ENCODE assay signal across 18 mouse cellular contexts in genomic region chr11:86922029-86922428, GRCm38 (mm10).
"Had no signal": no experiment of that assay in that cellular context is flagged by ENCODE, and none has a peak within 500 bp of the region (broad histone marks: within the 10 kb centered on the region; RNA-seq: fewer than 3 reads in every experiment).

No protein-coding gene starts in this region.

- H3K36me3 ChIP-seq: lung, embryonic 15.5 days; midbrain, embryonic 13.5 days; midbrain, embryonic 15.5 days; neural tube, embryonic 13.5 days; neural tube, embryonic 15.5 days had no signal

- H3K9me3 ChIP-seq: lung, embryonic 15.5 days; megakaryocyte, embryonic 14.5 days; midbrain, embryonic 13.5 days; midbrain, embryonic 15.5 days; neural tube, embryonic 13.5 days; neural tube, embryonic 15.5 days had no signal

- ATAC-seq: liver, postnatal 0 days; lung, postnatal 0 days; midbrain, embryonic 13.5 days; midbrain, embryonic 15.5 days had no signal

- H3K4me2 ChIP-seq: lung, embryonic 15.5 days; midbrain, embryonic 11.5 days; midbrain, embryonic 13.5 days; midbrain, embryonic 15.5 days; neural tube, embryonic 13.5 days; neural tube, embryonic 15.5 days had no signal

- H3K9ac ChIP-seq: liver, postnatal 0 days; lung, embryonic 15.5 days; midbrain, embryonic 13.5 days; midbrain, embryonic 15.5 days; neural tube, embryonic 13.5 days; neural tube, embryonic 15.5 days had no signal

- DNase-seq: liver, postnatal 0 days; lung, adult 2 months; lung, postnatal 14 days; lung, postnatal 36 days; right cerebral cortex, postnatal 14 days; spleen, adult 18-20 months; thymus, adult 18-20 months; thymus, postnatal 14 days; thymus, postnatal 36 days had no signal

- H3K27me3 ChIP-seq: lung, embryonic 15.5 days; midbrain, embryonic 13.5 days; midbrain, embryonic 15.5 days; neural tube, embryonic 13.5 days; neural tube, embryonic 15.5 days had no signal

- H3K27ac ChIP-seq: lung, embryonic 15.5 days; macrophage; midbrain, embryonic 13.5 days; midbrain, embryonic 15.5 days; neural tube, embryonic 13.5 days; neural tube, embryonic 15.5 days had no signal

- H3K4me3 ChIP-seq: lung, embryonic 15.5 days; megakaryocyte, embryonic 14.5 days; midbrain, embryonic 13.5 days; midbrain, embryonic 15.5 days; neural tube, embryonic 13.5 days; neural tube, embryonic 15.5 days had no signal
